Mouse (Mus musculus): Measurements from ENCODE around the gene Smim5.

The Smim5 gene

GRCm38 (mm10) chr11:115898446-115898845, 1.3 kb upstream of the Smim5 start:
- no peak for DNase-seq

GRCm38 (mm10) chr11:115898886-115899285, 880 bp upstream of the Smim5 start:
- DNase-seq = peak; percentile 89

GRCm38 (mm10) chr11:115900561-115901337, 983 bp downstream of the Smim5 start:
- no peak for DNase-seq

GRCm38 (mm10) chr11:115901338-115902161, 1.8 kb downstream of the Smim5 start:
- no peak for DNase-seq

GRCm38 (mm10) chr11:115902177-115902576, 2.4 kb downstream of the Smim5 start:
- DNase-seq = no peak

- no peak for DNase-seq
These were observed 3.1 kb downstream of the Smim5 start for GRCm38 (mm10) chr11:115902831-115903230.

GRCm38 (mm10) chr11:115903384-115904230, 3.8 kb downstream of the Smim5 start:
- DNase-seq = no peak

- no peak for DNase-seq
These were observed 4.6 kb downstream of the Smim5 start for GRCm38 (mm10) chr11:115904231-115904955.

GRCm38 (mm10) chr11:115904956-115905790, 5.4 kb downstream of the Smim5 start:
- no peak for DNase-seq

- DNase-seq = no peak
These were observed 6.3 kb downstream of the Smim5 start for GRCm38 (mm10) chr11:115906116-115906515.

GRCm38 (mm10) chr11:115906521-115906920, 6.8 kb downstream of the Smim5 start:
- DNase-seq = no peak

GRCm38 (mm10) chr11:115911134-115911561, 11.4 kb downstream of the Smim5 start:
- no peak for DNase-seq

- DNase-seq = no peak
These were observed 12.0 kb downstream of the Smim5 start, which contains the start of gene Smim6 for GRCm38 (mm10) chr11:115911632-115912376. Gene Smim6, plus strand, starts transcription at chr11:115912017.

- no peak for DNase-seq
These were observed 16.8 kb downstream of the Smim5 start for GRCm38 (mm10) chr11:115916579-115916978.

GRCm38 (mm10) chr11:115918637-115919036, 18.9 kb downstream of the Smim5 start:
- DNase-seq = no peak

- DNase-seq = no peak
These were observed 19.3 kb downstream of the Smim5 start for GRCm38 (mm10) chr11:115919073-115919472.

GRCm38 (mm10) chr11:115920110-115920818, 20.5 kb downstream of the Smim5 start:
- DNase-seq = peak; percentile 70

GRCm38 (mm10) chr11:115921986-115922385, 22.2 kb downstream of the Smim5 start:
- DNase-seq = no peak

GRCm38 (mm10) chr11:115929031-115929430, 29.3 kb downstream of the Smim5 start:
- DNase-seq = no peak

GRCm38 (mm10) chr11:115929818-115930217, 30.1 kb downstream of the Smim5 start:
- DNase-seq = no peak
